Mouse (Mus musculus): Measurements from ENCODE around the gene Metap2.

Gene Metap2

GRCm38 (mm10) chr10:93911326-93911725 is 14.4 kb upstream of the Metap2 start:
- DNase-seq (ENCODE audit: low spot score) = no peak

- DNase-seq (ENCODE audit: low spot score) = no peak
These were observed 13.0 kb upstream of the Metap2 start for GRCm38 (mm10) chr10:93909811-93910446.

DNA sequence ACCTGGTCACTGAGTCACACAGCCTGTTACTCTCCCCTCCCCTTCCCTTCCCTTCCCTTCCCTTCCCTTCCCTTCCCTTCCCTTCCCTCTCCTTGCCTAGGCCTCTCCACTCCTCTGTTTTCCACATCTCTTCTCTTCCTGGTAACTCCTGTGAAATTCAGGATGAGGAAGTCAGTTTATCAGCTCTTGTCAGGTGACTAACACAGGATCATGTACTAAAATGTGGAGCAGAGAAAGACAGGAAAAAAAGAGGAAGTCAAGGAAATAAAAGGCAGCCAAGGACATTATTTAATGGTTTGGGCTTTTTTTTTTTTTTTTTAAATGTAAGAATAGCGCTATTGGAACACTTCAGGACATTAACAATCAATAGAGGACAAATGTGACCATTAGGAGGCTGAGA is 12.1 kb upstream of the Metap2 start:
- no peak for DNase-seq (ENCODE audit: low spot score)

GRCm38 (mm10) chr10:93908540-93908939 is 11.6 kb upstream of the Metap2 start:
- no peak for DNase-seq (ENCODE audit: low spot score)

DNA sequence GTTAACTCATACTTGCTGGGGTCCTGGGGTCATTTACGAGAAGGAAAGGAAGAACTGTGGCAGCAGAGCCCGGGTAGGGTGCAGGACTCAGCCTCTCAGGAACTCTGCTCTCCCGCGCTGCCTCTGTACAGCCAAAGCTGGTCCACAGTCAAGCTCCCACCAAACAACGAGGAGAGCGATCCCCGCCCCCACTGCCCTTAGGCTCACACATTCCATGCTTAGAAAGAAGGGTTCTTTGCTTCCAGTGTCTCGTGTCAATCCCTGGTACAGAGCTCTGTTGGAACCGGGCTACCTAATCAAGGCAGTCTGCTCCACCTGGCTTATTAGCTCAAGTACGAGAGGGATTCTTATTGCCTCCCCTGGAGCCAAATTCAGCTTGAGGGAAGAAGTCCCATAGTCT is 10.5 kb upstream of the Metap2 start:
- no peak for DNase-seq (ENCODE audit: low spot score)

DNA sequence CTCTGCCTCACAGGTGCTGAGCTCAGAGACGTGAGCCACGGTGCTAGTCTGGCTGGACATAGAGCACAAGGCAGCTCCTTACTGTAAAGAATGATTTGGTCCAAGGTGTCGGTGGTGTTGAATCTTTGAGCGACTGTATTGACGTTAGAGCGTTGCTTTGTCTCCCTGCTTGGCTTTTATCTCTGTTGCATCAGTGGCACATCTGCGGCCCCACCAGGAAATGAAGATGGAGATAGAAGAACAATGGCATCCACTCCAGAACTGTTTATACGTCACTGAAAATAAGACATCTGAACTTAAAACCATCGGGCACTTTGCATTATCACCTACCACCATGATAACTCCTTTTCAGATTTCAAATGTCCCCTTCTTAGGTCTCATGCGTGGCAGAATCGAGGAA is 3.0 kb upstream of the Metap2 start:
- no peak for DNase-seq (ENCODE audit: low spot score)

DNA sequence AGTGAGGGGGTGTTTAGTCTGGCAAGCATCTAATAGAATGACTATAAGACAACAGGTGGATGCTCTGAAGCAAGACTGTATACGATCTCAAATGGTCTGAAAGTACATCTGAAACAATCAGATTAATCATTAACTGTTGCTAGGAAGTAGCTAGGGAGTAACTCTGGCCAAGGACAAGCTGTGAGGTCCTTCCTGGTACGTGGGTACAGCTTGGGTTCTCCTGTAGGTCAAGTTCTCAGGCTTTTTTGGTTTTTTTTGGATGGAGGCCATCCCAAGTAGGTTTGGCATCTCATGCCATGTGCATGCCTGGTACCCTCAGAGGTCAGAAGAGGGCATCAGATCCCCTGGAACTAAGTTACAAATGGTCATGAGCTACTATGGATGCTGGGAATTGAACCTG is 2.4 kb upstream of the Metap2 start:
- DNase-seq (ENCODE audit: low spot score) = no peak

DNA sequence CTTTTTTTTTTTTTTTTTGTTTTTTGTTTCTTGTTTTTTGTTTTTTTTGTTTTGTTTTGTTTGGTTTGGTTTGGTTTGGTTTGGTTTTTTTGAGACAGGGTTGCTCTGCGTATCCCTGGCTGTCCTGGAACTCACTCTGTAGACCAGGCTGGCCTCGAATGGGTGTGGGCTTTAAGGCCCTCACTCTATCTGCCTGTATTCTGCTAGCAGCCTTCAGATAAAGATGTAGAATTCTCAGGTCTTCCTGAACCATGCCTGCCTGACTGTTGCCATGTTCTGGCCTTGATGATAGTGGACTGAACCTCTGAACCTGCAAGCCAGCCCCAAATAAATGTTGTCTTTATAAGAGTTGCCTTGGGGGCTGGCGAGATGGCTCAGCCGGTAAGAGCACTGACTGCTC is 4.3 kb downstream of the Metap2 start:
- DNase-seq (ENCODE audit: low spot score) = no peak

GRCm38 (mm10) chr10:93891031-93891430 is 5.9 kb downstream of the Metap2 start:
- no peak for DNase-seq (ENCODE audit: low spot score)

GRCm38 (mm10) chr10:93890565-93890964 is 6.3 kb downstream of the Metap2 start:
- no peak for DNase-seq (ENCODE audit: low spot score)

GRCm38 (mm10) chr10:93889976-93890375 is 6.9 kb downstream of the Metap2 start:
- no peak for DNase-seq (ENCODE audit: low spot score)

DNA sequence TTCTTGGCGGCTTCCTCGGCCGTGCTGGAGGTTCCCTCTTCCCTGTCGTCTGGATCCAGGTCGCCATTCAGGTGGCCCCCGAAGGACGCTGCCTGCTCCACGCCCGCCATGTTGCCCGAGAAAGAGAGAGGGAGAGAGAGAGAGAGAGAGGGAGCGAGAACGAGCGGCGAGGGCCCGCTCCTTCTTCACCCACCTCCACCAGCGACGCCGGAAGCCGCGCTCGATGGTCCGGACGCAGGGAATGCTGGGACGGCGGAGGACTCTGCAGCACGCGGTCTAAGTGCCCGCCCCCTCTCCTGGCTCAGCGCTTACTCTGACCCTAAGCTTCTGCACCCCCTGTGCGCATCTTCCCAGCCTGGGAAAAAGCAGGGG is 7.3 kb downstream of the Metap2 start:
- peak; percentile 78 for DNase-seq (ENCODE audit: low spot score)

- DNase-seq (ENCODE audit: low spot score) = peak; percentile 9
These were observed 7.8 kb downstream of the Metap2 start for GRCm38 (mm10) chr10:93888935-93889578.

- no peak for DNase-seq (ENCODE audit: low spot score)
These were observed 8.3 kb downstream of the Metap2 start for GRCm38 (mm10) chr10:93888590-93888934.

- DNase-seq (ENCODE audit: low spot score) = no peak
These were observed 10.9 kb downstream of the Metap2 start for GRCm38 (mm10) chr10:93885839-93886477.

- DNase-seq (ENCODE audit: low spot score) = no peak
These were observed 14.0 kb downstream of the Metap2 start for GRCm38 (mm10) chr10:93882738-93883364.

DNA sequence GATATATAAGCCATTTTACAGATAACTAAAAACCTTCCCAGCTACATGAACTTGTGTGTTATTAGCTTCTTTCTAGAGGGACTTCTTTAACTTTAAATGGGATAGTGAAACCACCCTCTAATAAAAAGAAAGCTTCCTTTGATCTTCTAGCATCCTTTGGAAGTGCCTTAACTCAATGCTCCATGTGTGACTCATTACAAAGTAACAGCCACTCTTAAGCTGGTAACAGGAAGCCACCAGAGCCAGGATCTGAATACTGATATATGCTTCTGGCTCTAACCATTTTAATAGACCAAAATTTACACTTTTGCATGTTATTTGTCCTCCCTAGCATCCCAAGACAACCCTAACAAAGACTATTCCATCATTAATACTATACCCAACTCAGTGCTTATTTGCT is 15.0 kb downstream of the Metap2 start:
- DNase-seq (ENCODE audit: low spot score) = no peak

DNA sequence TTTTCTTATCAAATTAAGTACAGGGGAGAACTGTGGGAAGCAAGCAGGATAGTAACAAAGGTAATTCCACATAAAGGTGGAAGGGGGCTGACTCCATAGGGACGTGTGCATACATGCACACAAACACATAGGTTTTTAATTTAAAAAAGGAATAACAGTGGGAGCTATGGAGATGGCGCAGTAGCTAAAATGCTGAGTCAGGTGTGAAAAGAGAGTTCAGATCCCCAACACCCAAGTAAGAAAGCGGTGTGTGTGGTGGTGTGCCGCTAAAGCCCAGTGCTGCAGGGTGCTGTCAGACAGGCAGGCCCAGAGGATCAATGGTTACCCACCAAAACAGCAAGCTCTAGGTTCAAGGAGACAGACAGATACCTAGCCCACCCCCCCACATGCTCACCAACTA is 18.2 kb downstream of the Metap2 start:
- no peak for DNase-seq (ENCODE audit: low spot score)

DNA sequence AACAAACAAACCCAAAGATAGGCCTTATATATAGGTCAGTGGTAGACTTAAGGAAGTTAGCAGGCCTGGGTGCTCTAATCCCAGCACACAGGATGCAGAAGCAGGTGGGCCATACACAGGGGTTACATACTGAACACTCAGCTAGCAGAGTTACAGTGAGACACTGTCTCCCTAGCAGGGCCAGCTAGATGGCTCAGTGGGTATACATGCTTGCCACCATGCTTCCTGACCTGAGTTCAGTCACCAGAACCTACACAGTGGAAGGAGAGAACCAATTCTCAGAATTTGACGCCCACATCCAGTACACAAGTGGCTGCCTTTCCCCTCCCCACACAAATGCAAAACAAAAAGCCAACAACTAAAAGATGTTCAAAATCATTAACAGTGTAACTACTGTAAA is 20.1 kb downstream of the Metap2 start:
- no peak for DNase-seq (ENCODE audit: low spot score)

- DNase-seq (ENCODE audit: low spot score) = no peak
These were observed 28.0 kb downstream of the Metap2 start for GRCm38 (mm10) chr10:93868886-93869285.

- DNase-seq (ENCODE audit: low spot score) = no peak
These were observed 28.5 kb downstream of the Metap2 start for GRCm38 (mm10) chr10:93868401-93868800.

DNA sequence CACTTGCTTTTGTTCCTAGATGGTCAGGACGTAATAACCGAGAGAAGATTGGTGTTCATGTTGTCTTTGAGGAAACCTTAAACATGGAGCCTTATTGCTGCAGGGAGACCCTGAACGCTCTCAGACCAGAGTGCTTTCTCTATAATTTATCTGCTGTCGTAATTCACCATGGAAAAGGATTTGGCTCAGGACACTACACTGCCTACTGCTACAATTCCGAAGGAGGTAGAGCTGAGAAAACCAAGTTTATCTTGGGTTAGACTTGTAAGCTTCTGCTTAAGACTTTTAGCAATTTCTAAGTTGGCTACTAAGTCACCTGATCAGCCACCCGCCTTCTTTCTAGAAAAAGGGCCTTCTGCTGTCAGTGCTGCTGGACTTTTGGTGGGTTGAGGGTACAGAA is 40.8 kb downstream of the Metap2 start:
- DNase-seq (ENCODE audit: low spot score) = no peak

DNA sequence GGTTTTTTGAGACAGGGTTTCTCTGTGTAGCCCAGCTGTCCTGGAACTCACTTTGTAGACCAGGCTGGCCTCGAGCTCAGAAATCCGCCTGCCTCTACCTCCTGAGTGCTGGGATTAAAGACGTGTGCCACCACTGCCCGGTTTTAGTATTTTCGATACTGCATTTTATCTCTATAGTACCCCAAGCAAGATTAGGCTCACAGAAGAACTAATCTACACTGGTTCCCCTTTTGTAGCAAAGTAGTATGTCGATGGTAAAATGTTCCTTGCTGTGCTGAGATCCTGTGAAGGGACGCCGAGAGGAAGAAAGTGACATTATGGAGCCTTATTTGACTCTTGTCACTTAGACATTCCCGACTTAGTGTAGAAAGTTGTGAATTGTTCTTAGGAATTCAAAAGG is 41.8 kb downstream of the Metap2 start:
- no peak for DNase-seq (ENCODE audit: low spot score)

Measured in ovary, adult 18-20 months (tissue).